Mouse (Mus musculus) ES-E14 (cell line): ENCODE measurements at regions not wholly inside any gene's neighbourhood (a gene's known extent, or its start where the extent isn't known, plus 50 kb on each side); places are given as distances from the start of the nearest gene placed in this dataset.

Experiments
- CHD2 ChIP-seq: IDR thresholded peaks from 2 replicates; pipeline ENCODE4 v1.6.1; 2014; ENCODE audit warnings: mild to moderate bottlenecking, low read depth, low read length, inconsistent platforms
- HCFC1 ChIP-seq: IDR thresholded peaks from 2 replicates; pipeline ENCODE4 v1.6.1; 2012; ENCODE audit warnings: low read length, inconsistent platforms, borderline replicate concordance; ENCODE audit not compliant: insufficient read depth
- MAFK ChIP-seq: IDR thresholded peaks from 2 replicates; pipeline ENCODE4 v1.6.1; 2014; ENCODE audit warnings: mild to moderate bottlenecking, low read depth, low read length, inconsistent platforms; ENCODE audit not compliant: insufficient read depth
- ZC3H11A ChIP-seq: IDR thresholded peaks from 2 replicates; pipeline ENCODE4 v1.6.1; 2012; ENCODE audit warnings: low read depth, mild to moderate bottlenecking, inconsistent platforms, low read length, borderline replicate concordance
- ZNF384 ChIP-seq: IDR thresholded peaks from 2 replicates; pipeline ENCODE4 v1.6.1; 2012; ENCODE audit warnings: low read depth, low read length, inconsistent platforms

GRCm38 (mm10) chr8:90692516-90692915, 124.7 kb downstream of the Gm19935 start:
- TF ChIP-seq CHD2 (no peak), ZNF384 (no peak), MAFK (no peak), HCFC1 (no peak), ZC3H11A (no peak)
